Mouse (Mus musculus): Measurements from ENCODE around the gene A430078G23Rik.

A430078G23Rik gene

DNA sequence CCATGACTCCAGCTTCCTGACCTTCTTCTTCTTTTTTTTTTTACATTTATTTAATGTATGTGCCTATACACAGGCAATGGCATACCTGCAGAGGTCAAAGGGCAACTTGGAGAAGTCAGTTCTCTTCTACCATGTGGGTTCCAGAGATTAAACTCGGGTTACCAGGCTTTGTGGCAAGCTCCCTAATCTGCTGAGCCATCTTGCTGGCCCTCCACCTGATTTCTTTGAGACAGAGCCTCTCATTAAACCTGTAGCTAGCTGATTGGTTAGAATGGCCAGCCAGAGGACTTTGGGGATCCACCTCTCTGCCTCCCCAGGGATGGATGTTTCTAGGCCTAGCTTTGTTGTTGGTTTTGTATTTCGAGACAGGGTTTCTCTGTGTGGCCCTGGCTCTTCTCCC, 57.9 kb downstream of the A430078G23Rik start:
- in situ Hi-C loops (cut with MboI, MseI): no loop called here

DNA sequence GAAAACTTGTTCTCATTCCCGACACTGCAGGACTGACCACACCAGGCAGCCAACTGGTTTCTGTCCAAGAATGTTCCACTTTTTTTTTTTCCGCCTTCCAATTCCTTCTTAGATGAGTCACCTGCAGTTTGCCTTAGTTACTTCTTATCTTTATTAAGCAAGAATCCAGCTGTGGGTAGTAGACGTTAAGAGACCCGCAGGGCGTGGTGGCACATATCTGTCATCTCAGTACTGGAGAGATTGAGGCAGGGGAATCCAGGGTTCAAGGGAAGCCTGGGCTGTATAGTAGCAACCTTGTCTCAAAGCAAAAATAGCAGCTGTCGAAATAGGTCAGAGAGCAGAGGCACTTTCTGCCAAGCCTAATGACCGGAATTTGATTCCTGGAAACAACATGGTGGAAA, 58.7 kb downstream of the A430078G23Rik start:
- in situ Hi-C loops (cut with MboI, MseI): no loop called here

DNA sequence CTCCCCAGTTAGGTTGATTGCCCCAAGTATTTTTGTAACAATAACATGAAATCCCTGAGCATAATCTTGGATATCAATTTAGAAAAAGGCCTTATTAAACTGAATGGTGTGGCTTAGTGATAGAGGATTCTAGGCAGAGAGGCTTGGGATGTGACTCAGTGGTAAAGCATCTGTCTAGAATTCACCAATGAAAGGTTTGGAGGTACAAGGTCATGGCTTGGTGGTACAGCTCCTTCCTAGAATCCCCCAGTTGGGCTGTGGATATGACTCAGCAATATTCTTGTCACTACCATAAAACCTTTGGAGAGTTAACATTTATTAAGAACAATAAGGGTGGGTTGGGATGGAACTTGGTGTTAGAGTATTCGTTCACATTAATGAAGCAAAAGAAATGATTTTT, 59.6 kb downstream of the A430078G23Rik start:
- in situ Hi-C loops (cut with MboI, MseI): no loop called here

DNA sequence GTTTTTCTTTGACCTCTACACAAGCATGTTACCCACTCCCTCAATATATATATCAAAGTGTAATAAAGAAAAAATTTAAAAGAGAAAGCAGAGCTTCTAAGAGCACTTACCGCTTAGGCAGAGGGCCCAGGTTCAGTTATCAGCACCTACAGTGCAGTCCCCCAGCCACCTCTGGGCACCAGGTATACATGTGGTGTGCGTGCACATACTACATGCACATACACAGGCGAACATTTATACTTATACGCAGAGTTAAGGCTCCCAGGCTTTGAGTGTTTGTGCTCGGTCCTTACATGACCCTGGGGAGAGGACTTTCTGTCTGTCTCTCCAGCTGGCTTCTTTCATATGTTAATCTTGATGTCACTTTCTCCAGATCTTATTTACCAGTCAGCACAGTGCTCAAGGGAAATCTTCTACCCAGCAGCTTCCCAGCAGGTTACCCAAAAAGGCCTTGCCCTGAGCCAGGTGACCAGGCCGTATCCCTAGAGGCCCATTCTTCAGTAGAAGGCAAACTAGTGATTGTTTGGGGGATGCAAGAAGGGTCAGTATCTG, 61.5 kb downstream of the A430078G23Rik start:
- in situ Hi-C loops (cut with MboI, MseI): no loop called here

GRCm38 (mm10) chr8:3415259-3415658, 62.0 kb downstream of the A430078G23Rik start:
- in situ Hi-C loops (cut with MboI, MseI): no loop called here

GRCm38 (mm10) chr8:3415661-3416060, 62.4 kb downstream of the A430078G23Rik start:
- in situ Hi-C loops (cut with MboI, MseI): no loop called here

- in situ Hi-C loops (cut with MboI, MseI): no loop called here
Observed at GRCm38 (mm10) chr8:3416846-3417245, 63.6 kb downstream of the A430078G23Rik start.

- in situ Hi-C loops (cut with MboI, MseI): no loop called here
Observed at GRCm38 (mm10) chr8:3417455-3417854, 64.2 kb downstream of the A430078G23Rik start.

DNA sequence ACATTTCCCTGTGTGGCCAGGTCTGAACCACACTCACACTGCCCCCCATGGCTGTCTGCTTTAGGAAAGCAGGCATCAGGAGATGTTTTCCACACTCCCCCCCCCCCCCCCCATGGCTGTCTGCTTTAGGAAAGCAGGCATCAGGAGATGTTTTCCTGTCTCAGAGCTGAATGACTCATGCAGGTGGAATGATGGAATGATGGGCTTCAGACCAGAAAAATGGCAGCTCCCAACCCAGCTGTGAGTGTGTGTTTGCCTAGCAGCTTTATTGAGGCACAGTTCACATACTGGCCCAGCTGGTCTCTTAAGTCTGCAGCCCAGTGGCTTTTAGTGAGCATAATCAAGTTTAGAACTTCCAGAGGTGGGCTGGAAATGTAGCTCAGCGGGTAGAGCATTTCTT, 64.9 kb downstream of the A430078G23Rik start:
- in situ Hi-C loops (cut with MboI, MseI): no loop called here

GRCm38 (mm10) chr8:3420105-3420706, 67.0 kb downstream of the A430078G23Rik start:
- in situ Hi-C loops (cut with MboI, MseI): no loop called here

- in situ Hi-C loops (cut with MboI, MseI): no loop called here
Observed at GRCm38 (mm10) chr8:3421507-3421906, 68.3 kb downstream of the A430078G23Rik start.

- in situ Hi-C loops (cut with MboI, MseI): no loop called here
Observed at GRCm38 (mm10) chr8:3425217-3425616, 72.0 kb downstream of the A430078G23Rik start.

DNA sequence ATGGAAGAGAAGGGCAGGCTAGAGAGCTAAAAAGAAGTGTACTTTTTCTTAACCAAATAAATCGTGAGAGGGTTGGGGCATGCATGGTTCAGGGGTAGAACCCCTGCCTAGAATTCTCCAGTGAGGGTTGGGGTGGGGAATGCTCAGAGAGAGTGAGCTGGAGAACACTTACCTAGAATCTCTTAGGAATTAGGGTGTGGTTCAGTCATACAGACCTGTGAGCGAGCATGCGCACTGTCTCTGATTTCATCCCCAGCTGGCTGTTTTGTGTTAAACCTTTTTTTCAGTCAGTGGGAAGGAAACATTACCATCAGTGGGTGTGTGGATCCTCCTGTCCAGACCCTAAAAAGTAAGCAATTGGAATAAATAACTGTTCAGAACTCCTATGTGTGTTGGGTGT, 73.0 kb downstream of the A430078G23Rik start:
- in situ Hi-C loops (cut with MboI, MseI): no loop called here

GRCm38 (mm10) chr8:3428426-3428825, 75.2 kb downstream of the A430078G23Rik start:
- in situ Hi-C loops (cut with MboI, MseI): no loop called here

DNA sequence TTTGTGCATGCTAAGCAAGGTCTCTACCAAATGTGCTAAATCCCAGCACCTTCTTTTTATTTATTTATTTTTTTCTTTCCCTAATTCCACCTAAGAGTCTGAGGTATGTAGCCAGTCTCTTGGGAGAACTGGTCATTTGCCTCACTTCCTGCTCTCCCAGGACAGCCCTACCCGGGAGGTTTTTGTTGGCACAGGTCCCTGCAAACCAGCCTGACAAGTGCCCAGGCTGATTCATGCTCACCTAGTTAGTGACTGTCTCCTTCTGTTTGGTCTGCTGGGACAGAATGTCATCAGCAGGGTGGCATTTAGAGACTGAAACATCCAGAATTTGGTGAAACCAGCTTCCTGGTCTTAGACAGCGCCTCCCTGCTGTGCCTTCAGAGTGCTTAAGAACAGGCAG, 76.8 kb downstream of the A430078G23Rik start:
- in situ Hi-C loops (cut with MboI, MseI): no loop called here

DNA sequence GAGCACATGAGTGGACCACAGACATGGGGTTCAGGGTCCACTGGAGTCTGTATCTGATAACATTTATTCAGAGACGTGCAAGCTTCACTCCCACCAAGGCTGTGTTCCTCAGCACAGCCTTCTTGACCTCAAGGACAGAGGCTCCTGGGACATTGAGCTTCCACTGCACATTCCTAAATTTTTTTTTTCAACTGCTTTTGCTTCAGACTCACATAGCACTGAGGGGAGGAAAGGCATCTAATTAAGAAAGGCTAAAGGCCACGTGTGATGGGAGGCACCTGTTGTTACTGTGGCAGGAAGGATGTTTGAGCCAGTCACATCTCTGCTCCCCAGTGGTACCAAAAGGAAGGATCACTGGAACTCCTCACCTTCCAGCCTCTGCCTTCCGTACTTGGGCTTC, 77.9 kb downstream of the A430078G23Rik start:
- in situ Hi-C loops (cut with MboI, MseI): no loop called here

- in situ Hi-C loops (cut with MboI, MseI): no loop called here
Observed at GRCm38 (mm10) chr8:3436492-3436891, 83.3 kb downstream of the A430078G23Rik start.

GRCm38 (mm10) chr8:3439510-3439909, 86.3 kb downstream of the A430078G23Rik start:
- in situ Hi-C loops (cut with MboI, MseI): no loop called here

All from T-helper 1 cell (primary cell).